In genomic region chr12:21112453-21112857, GRCm38 (mm10) we compare ENCODE assay signal across 8 mouse cellular contexts.
DNase-seq lines count a peak whose midpoint lies in the region; ATAC-seq and TF ChIP-seq lines count a peak whose summit lies in the region.

No protein-coding gene starts in this region.

- H3K27ac ChIP-seq in ES-Bruce4 (ENCODE audit: insufficient read depth, low read length) = no peak overlapping the region
- H3K27ac ChIP-seq in forebrain, embryonic 12.5 days = peak overlapping the region; percentile 91
- no peak overlapping the region for H3K27ac ChIP-seq in heart, embryonic 16.5 days (ENCODE audit: low read length)
- no peak overlapping the region for H3K27ac ChIP-seq in liver, embryonic 15.5 days (replicated peaks)

- peak overlapping the region; percentile 88 for H3K4me3 ChIP-seq in ES-Bruce4 (ENCODE audit: low read depth, low read length)
- peak overlapping the region; percentile 89 for H3K4me3 ChIP-seq in forebrain, embryonic 12.5 days (replicated peaks)
- peak overlapping the region; percentile 67 for H3K4me3 ChIP-seq in heart, embryonic 16.5 days (ENCODE audit: low read length)
- peak overlapping the region; percentile 67 for H3K4me3 ChIP-seq in liver, embryonic 15.5 days (replicated peaks)

- H3K9me3 ChIP-seq in ES-Bruce4 (replicated peaks; ENCODE audit: control insufficient read depth, insufficient read depth, low read length, poor library complexity, severe bottlenecking) = no peaks in the 10 kb centered on the region
- no peaks in the 10 kb centered on the region for H3K9me3 ChIP-seq in forebrain, embryonic 12.5 days
- H3K9me3 ChIP-seq in heart, embryonic 16.5 days (replicated peaks; ENCODE audit: control insufficient read depth, low read length) = no peaks in the 10 kb centered on the region
- no peaks in the 10 kb centered on the region for H3K9me3 ChIP-seq in liver, embryonic 15.5 days (replicated peaks)

- peak; percentile 73 for DNase-seq in cerebellum, adult 11 months
- peak; percentile 80 for DNase-seq in kidney, postnatal 14 days
- peak; percentile 74 for DNase-seq in neural tube, embryonic 10.5 days (ENCODE audit: extremely low spot score, low spot score)
- DNase-seq in testis, postnatal 14 days (ENCODE audit: low spot score) = peak; percentile 20

- H3K4me1 ChIP-seq in ES-Bruce4 (ENCODE audit: control insufficient read depth, insufficient read depth, low read length) = no peaks in the 10 kb centered on the region
- H3K4me1 ChIP-seq in forebrain, embryonic 12.5 days = peaks cover 12% of the 10 kb centered on the region
- no peaks in the 10 kb centered on the region for H3K4me1 ChIP-seq in heart, embryonic 16.5 days (ENCODE audit: control insufficient read depth, insufficient read depth, low read length)
- H3K4me1 ChIP-seq in liver, embryonic 15.5 days (replicated peaks) = peaks cover 16% of the 10 kb centered on the region; the same call in 1 of the 2 replicates

- no peak for TF ChIP-seq POLR2A in ES-Bruce4 (IDR thresholded peaks at IDR 0.05; ENCODE audit: insufficient read depth, low read length)

- H3K4me2 ChIP-seq in forebrain, embryonic 12.5 days = peak overlapping the region; percentile 64
- H3K4me2 ChIP-seq in heart, embryonic 16.5 days (ENCODE audit: low read depth, low read length) = peak overlapping the region; percentile 82
- H3K4me2 ChIP-seq in liver, embryonic 15.5 days = peak overlapping the region; percentile 94

- no peak for TF ChIP-seq EP300 in ES-Bruce4 (IDR thresholded peaks at IDR 0.05; ENCODE audit: insufficient read depth, low read depth, low read length)

- peak; percentile 59 for ATAC-seq in forebrain, embryonic 12.5 days (ENCODE audit: low FRiP score)
- no peak for ATAC-seq in heart, embryonic 16.5 days (replicated peaks; ENCODE audit: extremely low read depth, insufficient read depth, low FRiP score)
- no peak for ATAC-seq in liver, embryonic 15.5 days (ENCODE audit: insufficient read depth)

- peak overlapping the region; percentile 86 for H3K9ac ChIP-seq in ES-Bruce4 (ENCODE audit: low read depth, poor library complexity, severe bottlenecking)
- peak overlapping the region; percentile 91 for H3K9ac ChIP-seq in forebrain, embryonic 12.5 days
- peak overlapping the region; percentile 80 for H3K9ac ChIP-seq in heart, embryonic 16.5 days (ENCODE audit: low read length)
- peak overlapping the region; percentile 61 for H3K9ac ChIP-seq in liver, embryonic 15.5 days

- H3K36me3 ChIP-seq in ES-Bruce4 (ENCODE audit: control insufficient read depth, insufficient read depth, low read length, poor library complexity, severe bottlenecking) = no peaks in the 10 kb centered on the region
- H3K36me3 ChIP-seq in forebrain, embryonic 12.5 days (replicated peaks) = no peaks in the 10 kb centered on the region
- no peaks in the 10 kb centered on the region for H3K36me3 ChIP-seq in heart, embryonic 16.5 days (ENCODE audit: control insufficient read depth, insufficient read depth)
- H3K36me3 ChIP-seq in liver, embryonic 15.5 days (replicated peaks) = no peaks in the 10 kb centered on the region

- H3K27me3 ChIP-seq in ES-Bruce4 (ENCODE audit: control insufficient read depth, insufficient read depth, low read length, poor library complexity, severe bottlenecking) = no peaks in the 10 kb centered on the region
- no peaks in the 10 kb centered on the region for H3K27me3 ChIP-seq in forebrain, embryonic 12.5 days
- no peaks in the 10 kb centered on the region for H3K27me3 ChIP-seq in heart, embryonic 16.5 days (ENCODE audit: control insufficient read depth, insufficient read depth, low read length)
- peaks cover 26% of the 10 kb centered on the region for H3K27me3 ChIP-seq in liver, embryonic 15.5 days

- peak; percentile 16 for TF ChIP-seq CTCF in ES-Bruce4 (IDR thresholded peaks at IDR 0.05; ENCODE audit: low read depth, low read length)

- WGBS in forebrain, embryonic 12.5 days = under 1% methylated on average over 17 of the region's 17 CpGs
- WGBS in heart, embryonic 16.5 days = under 1% methylated on average over 17 of the region's 17 CpGs
- 2% methylated on average over 17 of the region's 17 CpGs for WGBS in liver, embryonic 15.5 days (ENCODE audit: insufficient replicate concordance)

Comparison
In these comparisons a context has a peak if more than half of its experiments do, and no peak if none do; other contexts are left out.
1. DNase-seq: peak in every context shown above with its lines; median percentile 80 in kidney, postnatal 14 days; 74 in neural tube, embryonic 10.5 days; 73 in cerebellum, adult 11 months; 20 in testis, postnatal 14 days.